Mouse (Mus musculus) embryonic stem cell, embryonic (primary cell): Measurements from ENCODE around the gene Adamtsl4.

Experiments
- CTCF ChIA-PET, 4 experiments: fragments of 300-600 bp in 2 of 4; fragments of 350-600 bp in 2 of 4; sonication (Branson Sonifier 250); formaldehyde crosslinking; loops; one replicate each; lab custom pipeline; 2022; ENCODE audit warnings: inconsistent platforms in 2 of 4; lab: Charles Lee
- POLR2A ChIA-PET, 4 experiments: fragments of 300-600 bp in 2 of 4; fragments of 350-600 bp in 2 of 4; sonication (Branson Sonifier 250); formaldehyde crosslinking; loops; one replicate each; lab custom pipeline; 2022; ENCODE audit warnings: antibody characterized with exemption in 4 of 4, inconsistent platforms in 1 of 4; lab: Charles Lee

The Adamtsl4 gene

GRCm38 (mm10) chr3:95674236-95674635, 13.5 kb downstream of the Adamtsl4 start:
- CTCF ChIA-PET = interaction anchor here (0.6 to 5.5 kb wide), 13 partner anchors 9 to 499 kb away, joined by 3 to 60 read pairs (median 4); partner anchors contain the start of gene Adamtsl4 (in 1 of the 4)
- POLR2A ChIA-PET = interaction anchor here (0.6 to 56.4 kb wide), 61 partner anchors 3 to 658 kb away, joined by 3 to 4534 read pairs (median 4); partner anchors contain the start of genes Ensa (in 4 of the 4), Mcl1 (in 3 of the 4), Adamtsl4 (in 2 of the 4) and Golph3l (in 2 of the 4)

GRCm38 (mm10) chr3:95673707-95674211, 14.0 kb downstream of the Adamtsl4 start:
- ChIA-PET CTCF (interaction anchor here in 3 of 4 experiments (0.6 to 5.5 kb wide), 11 partner anchors 9 to 499 kb away, joined by 3 to 60 read pairs (median 4); no protein-coding TSS in a partner anchor), POLR2A (interaction anchor here (0.6 to 56.4 kb wide), 48 partner anchors 3 to 691 kb away, joined by 3 to 4534 read pairs (median 4); partner anchors contain the start of genes Ensa (in 4 of the 4), Mcl1 (in 3 of the 4), Adamtsl4 (in 2 of the 4) and Golph3l (in 2 of the 4))

GRCm38 (mm10) chr3:95672861-95673706, 14.6 kb downstream of the Adamtsl4 start:
- CTCF ChIA-PET = interaction anchor here in 3 of 4 experiments (0.6 to 5.5 kb wide), 6 partner anchors 9 to 40 kb away, joined by 3 to 60 read pairs (median 5); no protein-coding TSS in a partner anchor
- POLR2A ChIA-PET = interaction anchor here (0.6 to 56.4 kb wide), 29 partner anchors 4 to 691 kb away, joined by 3 to 4534 read pairs (median 5); partner anchors contain the start of genes Ensa (in 3 of the 4), Mcl1 (in 3 of the 4), Adamtsl4 (in 2 of the 4) and Car14 (in 1 of the 4)

DNA sequence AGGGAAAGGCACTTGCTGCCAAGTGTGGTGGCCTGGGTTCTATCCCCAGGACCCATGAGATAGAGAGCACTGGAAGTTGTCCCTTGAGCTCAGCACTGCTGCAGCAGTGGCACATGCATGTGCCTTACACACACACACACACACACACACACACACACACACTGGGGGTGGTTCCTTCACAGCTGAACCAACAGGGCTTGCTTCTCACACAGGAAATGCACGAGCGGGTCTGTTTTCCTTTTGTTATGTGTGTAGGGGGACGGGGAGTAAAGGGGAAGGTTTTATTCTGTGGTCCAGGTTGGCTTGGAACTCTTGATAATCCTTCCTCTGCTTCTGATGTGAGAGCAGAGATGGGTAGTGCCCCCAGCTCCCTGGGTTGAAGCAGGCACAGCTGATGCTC, 15.3 kb downstream of the Adamtsl4 start:
- CTCF ChIA-PET = interaction anchor here in 3 of 4 experiments (0.6 to 5.5 kb wide), 4 partner anchors 19 to 193 kb away, joined by 3 to 60 read pairs (median 3); no protein-coding TSS in a partner anchor
- POLR2A ChIA-PET = interaction anchor here (0.8 to 56.4 kb wide), 22 partner anchors 5 to 390 kb away, joined by 3 to 4534 read pairs (median 8); partner anchors contain the start of genes Ensa (in 3 of the 4), Mcl1 (in 3 of the 4), Adamtsl4 (in 2 of the 4) and Prune1 (in 1 of the 4)

DNA sequence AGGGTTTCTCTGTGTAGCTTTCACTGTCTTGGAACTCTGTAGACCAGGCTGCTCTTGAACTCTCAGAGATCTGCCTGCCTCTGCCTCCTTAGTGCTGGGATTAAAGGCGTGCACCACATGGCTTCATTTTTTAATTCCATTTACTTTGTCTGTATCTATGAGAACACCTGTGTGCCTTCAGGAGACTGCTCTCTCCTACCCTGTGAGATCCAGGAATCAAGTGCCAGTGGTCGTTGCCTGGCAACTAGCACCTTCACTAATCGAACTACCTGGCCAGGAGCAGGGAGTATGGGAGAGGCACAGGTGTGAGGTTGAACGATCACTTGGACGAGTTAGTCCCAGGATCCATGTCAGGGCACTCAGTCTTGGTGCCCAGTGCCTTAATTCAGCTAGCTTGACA, 16.5 kb downstream of the Adamtsl4 start:
- ChIA-PET CTCF (interaction anchor here in 2 of 4 experiments (0.5 to 1.0 kb wide), 5 partner anchors 12 to 178 kb away, joined by 3 to 4 read pairs (median 4); no protein-coding TSS in a partner anchor), POLR2A (interaction anchor here in 3 of 4 experiments (0.9 to 56.4 kb wide), 13 partner anchors 6 to 50 kb away, joined by 3 to 4534 read pairs (median 109); partner anchors contain the start of genes Mcl1 (in 3 of the 3), Adamtsl4 (in 2 of the 3) and Ensa (in 2 of the 3))

- POLR2A ChIA-PET = interaction anchor here in 3 of 4 experiments (0.6 to 56.4 kb wide), 10 partner anchors 6 to 50 kb away, joined by 4 to 4534 read pairs (median 504); partner anchors contain the start of genes Mcl1 (in 3 of the 3), Adamtsl4 (in 2 of the 3) and Ensa (in 2 of the 3)
- CTCF ChIA-PET = interaction anchor here in 3 of 4 experiments (0.5 to 1.0 kb wide), 11 partner anchors 10 to 529 kb away, joined by 3 to 7 read pairs (median 3); no protein-coding TSS in a partner anchor
These were observed 17.3 kb downstream of the Adamtsl4 start for GRCm38 (mm10) chr3:95670419-95670818.

DNA sequence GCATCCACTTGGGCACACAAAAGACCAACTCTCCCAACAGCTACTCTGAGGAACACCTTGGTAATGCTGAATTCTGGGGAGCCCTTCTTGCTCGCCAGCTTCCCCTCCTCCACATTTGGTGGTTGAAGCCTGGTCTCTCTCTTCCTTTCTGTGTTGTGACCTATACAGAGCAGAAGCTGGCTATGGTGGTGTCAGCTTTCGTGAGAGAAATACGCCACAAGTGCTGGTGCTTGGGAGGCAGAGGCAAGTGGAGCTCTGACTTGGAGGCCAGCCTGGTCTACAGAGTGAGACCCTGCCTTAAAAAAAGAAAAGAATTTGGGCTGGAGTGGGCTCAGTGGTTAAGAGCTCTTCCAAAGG, 18.4 kb downstream of the Adamtsl4 start:
- POLR2A ChIA-PET = interaction anchor here (0.6 to 56.4 kb wide), 20 partner anchors 2 to 581 kb away, joined by 3 to 4534 read pairs (median 9); partner anchors contain the start of genes Ensa (in 3 of the 4), Mcl1 (in 3 of the 4), Adamtsl4 (in 2 of the 4) and Golph3l (in 1 of the 4)
- CTCF ChIA-PET = interaction anchor here in 1 of 4 experiments (1.4 to 2.5 kb wide), 2 partner anchors 11 to 18 kb away, joined by 4 to 10 read pairs; no protein-coding TSS in a partner anchor

DNA sequence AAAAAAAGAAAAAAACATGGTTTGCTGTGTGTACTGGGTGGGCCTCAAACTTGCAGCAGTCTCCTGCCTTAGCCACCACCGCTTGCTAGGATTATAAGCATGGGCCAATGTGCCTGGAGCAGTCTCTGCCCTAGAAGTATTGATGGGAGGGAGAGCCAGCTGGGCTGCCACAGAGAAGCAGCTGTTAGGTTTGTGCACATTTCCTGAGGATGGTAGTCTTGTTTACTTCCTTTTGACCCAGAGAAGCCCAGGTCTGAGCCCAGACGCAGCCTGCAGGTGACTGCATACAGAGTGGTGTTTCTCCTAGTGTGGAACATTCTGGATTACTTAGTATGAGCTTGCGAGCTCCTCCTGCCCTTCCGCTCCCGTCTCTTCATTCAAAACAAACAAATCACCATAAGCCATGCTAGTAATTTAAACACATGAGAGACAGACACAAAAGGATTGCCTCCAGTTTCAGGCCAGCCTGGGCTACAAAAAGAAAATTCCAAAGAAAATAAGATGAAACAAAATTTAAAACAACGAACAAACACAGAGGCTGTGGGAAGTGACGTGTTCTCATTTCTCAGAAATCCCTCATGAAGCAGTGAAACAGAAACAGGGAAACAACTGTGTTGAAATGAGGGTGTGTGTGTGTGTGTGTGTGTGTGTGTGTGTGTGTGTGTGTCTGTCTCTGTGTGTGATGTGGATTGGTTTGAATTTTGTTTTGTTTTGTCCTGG, 19.0 kb downstream of the Adamtsl4 start:
- POLR2A ChIA-PET = interaction anchor here (0.6 to 56.4 kb wide), 40 partner anchors 3 to 1129 kb away, joined by 3 to 4534 read pairs (median 5); partner anchors contain the start of genes Ensa (in 3 of the 4), Mcl1 (in 3 of the 4), Adamtsl4 (in 2 of the 4) and Golph3l (in 2 of the 4)
- CTCF ChIA-PET = interaction anchor here in 3 of 4 experiments (0.6 to 4.0 kb wide), 10 partner anchors 7 to 494 kb away, joined by 3 to 27 read pairs (median 4); no protein-coding TSS in a partner anchor

- ChIA-PET POLR2A (interaction anchor here (0.6 to 56.4 kb wide), 49 partner anchors 3 to 1130 kb away, joined by 3 to 4534 read pairs (median 5); partner anchors contain the start of genes Ensa (in 3 of the 4), Mcl1 (in 3 of the 4), Adamtsl4 (in 2 of the 4) and Cers2 (in 1 of the 4)), CTCF (interaction anchor here (0.6 to 4.0 kb wide), 13 partner anchors 8 to 495 kb away, joined by 3 to 27 read pairs (median 4); no protein-coding TSS in a partner anchor)
These were observed 19.7 kb downstream of the Adamtsl4 start for GRCm38 (mm10) chr3:95668026-95668425.

DNA sequence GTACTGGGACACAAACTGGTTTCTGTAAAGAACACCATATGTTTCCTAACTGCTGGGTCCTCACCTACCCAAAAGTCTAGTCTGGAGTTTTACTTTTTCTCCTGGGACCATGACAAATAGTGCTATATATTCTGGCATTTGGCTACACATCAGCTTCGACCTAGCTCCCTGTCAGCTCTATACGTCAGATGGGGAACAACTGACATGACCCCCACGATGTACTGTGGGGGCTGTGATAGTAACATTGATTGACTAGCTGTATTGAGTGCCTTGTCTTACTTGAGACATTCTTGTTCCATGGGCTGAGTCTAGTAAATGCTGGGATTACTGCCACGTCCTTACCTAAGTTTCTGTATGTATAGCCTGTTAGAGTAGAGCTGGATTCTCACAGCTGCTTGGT, 20.2 kb downstream of the Adamtsl4 start:
- ChIA-PET POLR2A (interaction anchor here (0.6 to 56.4 kb wide), 46 partner anchors 3 to 833 kb away, joined by 3 to 4534 read pairs (median 5); partner anchors contain the start of genes Ensa (in 3 of the 4), Mcl1 (in 3 of the 4), Adamtsl4 (in 2 of the 4) and Cers2 (in 1 of the 4)), CTCF (interaction anchor here (0.6 to 4.0 kb wide), 13 partner anchors 8 to 34 kb away, joined by 3 to 27 read pairs (median 4); no protein-coding TSS in a partner anchor)

DNA sequence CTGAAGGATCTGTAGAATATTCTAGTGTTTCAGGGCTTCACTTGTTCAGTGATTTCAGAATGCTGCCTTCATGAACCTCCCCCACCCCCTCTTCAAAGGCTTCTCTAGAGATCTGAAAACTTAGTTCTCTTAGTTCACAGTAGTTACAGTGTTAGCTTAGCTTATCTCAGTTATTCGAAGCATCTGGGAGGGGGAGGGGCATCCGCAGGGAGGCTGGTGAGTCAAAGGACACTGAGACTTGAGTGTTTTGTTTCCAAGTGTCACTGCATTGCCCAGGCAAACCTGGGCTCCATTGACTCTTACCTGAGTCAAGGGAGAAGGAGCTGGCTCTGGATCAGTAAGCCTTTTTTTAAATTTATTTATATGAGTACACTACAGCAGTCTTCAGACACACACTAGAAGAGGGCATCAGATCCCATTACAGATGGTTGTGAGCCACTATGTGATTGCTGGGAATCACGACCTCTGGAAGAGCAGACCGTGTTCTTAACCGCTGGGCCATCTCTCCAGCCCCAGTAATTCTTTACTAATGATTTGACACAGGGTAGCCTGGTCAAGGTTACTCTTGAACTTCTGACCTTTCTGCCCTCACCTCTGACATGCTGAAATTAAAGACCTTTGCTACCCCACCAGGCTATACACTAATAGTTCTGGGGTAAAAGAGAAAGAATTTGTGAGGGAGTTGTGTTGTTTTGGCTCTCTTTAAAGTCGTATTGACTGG, 21.4 kb downstream of the Adamtsl4 start:
- ChIA-PET POLR2A (interaction anchor here (0.6 to 56.4 kb wide), 23 partner anchors 2 to 674 kb away, joined by 3 to 4534 read pairs (median 27); partner anchors contain the start of genes Ensa (in 3 of the 4), Mcl1 (in 3 of the 4) and Adamtsl4 (in 2 of the 4)), CTCF (interaction anchor here in 3 of 4 experiments (1.0 to 4.0 kb wide), 6 partner anchors 9 to 36 kb away, joined by 3 to 27 read pairs (median 3); no protein-coding TSS in a partner anchor)

GRCm38 (mm10) chr3:95664940-95665352, 22.8 kb downstream of the Adamtsl4 start:
- ChIA-PET POLR2A (interaction anchor here (0.6 to 56.4 kb wide), 38 partner anchors 0 to 597 kb away, joined by 3 to 4534 read pairs (median 6); partner anchors contain the start of genes Golph3l (in 4 of the 4), Ensa (in 3 of the 4), Mcl1 (in 3 of the 4) and Adamtsl4 (in 2 of the 4)), CTCF (interaction anchor here in 3 of 4 experiments (1.2 to 4.0 kb wide), 6 partner anchors 11 to 37 kb away, joined by 3 to 27 read pairs (median 12); no protein-coding TSS in a partner anchor)

DNA sequence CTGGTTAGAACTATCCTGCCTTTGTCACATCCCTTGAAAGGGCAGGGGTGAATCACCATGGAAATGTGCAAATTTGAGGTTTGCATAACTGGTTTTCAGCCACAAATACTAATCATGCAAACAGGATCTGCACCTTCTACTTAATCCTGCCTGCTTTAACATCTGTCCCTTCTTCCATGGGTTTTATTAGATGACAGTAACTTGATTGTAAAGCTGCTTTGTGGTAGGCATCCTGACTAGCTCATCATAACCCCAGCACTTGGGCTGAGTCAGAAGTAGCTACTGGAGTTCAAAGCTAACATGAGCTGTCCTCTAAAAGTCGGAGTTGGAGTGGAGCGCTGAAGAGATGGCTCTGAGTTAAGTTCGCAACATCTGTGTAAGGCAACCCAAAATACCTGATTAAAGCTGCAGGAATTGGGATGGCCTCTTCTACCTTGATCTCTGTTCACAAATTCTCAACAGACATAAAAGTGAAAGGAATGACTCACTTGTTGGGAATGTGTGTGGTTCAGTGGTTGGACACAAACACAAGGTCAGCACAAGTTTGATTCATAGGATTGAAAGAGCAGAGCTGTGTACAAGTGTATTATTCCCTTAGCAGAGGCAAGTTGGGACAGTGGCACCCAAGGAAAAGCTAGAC, 23.6 kb downstream of the Adamtsl4 start:
- POLR2A ChIA-PET = interaction anchor here (0.6 to 56.4 kb wide), 47 partner anchors 1 to 598 kb away, joined by 3 to 4534 read pairs (median 5); partner anchors contain the start of genes Ensa (in 3 of the 4), Golph3l (in 3 of the 4), Mcl1 (in 3 of the 4) and Adamtsl4 (in 2 of the 4)
- CTCF ChIA-PET = interaction anchor here (0.5 to 3.3 kb wide), 12 partner anchors 9 to 440 kb away, joined by 3 to 23 read pairs (median 3); partner anchors contain the start of gene Anxa9 (in 1 of the 4)

DNA sequence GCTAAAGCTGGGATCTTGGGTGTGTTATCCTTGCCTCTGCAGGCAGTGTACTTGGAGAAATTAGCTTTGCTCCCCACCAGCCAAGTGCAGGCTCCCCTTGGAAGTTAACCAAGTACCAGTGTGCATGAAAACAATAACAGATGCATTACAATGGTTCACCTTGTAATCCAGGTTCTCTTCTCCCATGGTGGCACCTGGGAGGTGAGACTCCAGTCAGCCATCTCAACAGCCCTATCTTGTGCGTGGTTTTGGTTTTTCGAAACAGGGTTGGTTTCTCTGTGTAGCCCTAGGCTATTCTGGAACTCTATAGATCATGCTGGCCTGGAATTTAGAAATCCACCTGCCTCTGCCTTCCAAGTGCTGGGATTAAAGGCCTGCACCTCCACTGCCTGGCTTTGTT, 24.2 kb downstream of the Adamtsl4 start:
- CTCF ChIA-PET = interaction anchor here (0.6 to 3.3 kb wide), 11 partner anchors 10 to 356 kb away, joined by 3 to 23 read pairs (median 3); partner anchors contain the start of gene Anxa9 (in 1 of the 4)

More for the DNA sequence above, 24.2 kb downstream of the Adamtsl4 start:
- POLR2A ChIA-PET = interaction anchor here (0.6 to 56.4 kb wide), 39 partner anchors 1 to 598 kb away, joined by 3 to 4534 read pairs (median 6); partner anchors contain the start of genes Mcl1 (in 3 of the 4), Adamtsl4 (in 2 of the 4), Ensa (in 2 of the 4) and Golph3l (in 2 of the 4)
